Mouse (Mus musculus) hindlimb bud, embryonic 11.5 days (tissue): ENCODE results near the gene Mcrip1.

Experiments used
- DNase-seq: peaks from one replicate; pipeline ENCODE4 v3.0.0-alpha.2; 2012; ENCODE audit warnings: low read depth, low spot score; ENCODE audit errors: extremely low spot score

Mcrip1 gene

GRCm38 (mm10) chr11:120547469-120547868 is 2.1 kb downstream of the Mcrip1 start:
- no peak for DNase-seq

DNA sequence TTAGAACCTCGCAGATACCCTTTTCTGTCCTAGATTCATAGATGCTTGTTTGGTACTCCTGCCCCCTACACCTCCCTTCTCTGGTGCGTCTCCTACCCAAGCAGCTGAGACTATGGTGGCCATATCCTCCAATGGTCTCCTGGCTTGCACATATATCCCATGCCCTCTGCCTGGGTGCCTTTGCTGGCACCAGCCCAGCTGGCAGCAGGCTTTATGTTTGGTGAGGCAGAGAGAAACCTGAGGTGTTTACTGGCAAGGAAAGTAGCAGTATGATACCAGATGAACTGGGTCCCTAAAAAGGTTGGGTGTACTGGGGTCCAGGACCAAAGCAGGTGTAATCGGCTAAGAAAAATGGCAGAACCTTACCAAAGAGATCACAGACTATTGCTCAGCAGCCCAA is 3.6 kb downstream of the Mcrip1 start:
- no peak for DNase-seq

DNA sequence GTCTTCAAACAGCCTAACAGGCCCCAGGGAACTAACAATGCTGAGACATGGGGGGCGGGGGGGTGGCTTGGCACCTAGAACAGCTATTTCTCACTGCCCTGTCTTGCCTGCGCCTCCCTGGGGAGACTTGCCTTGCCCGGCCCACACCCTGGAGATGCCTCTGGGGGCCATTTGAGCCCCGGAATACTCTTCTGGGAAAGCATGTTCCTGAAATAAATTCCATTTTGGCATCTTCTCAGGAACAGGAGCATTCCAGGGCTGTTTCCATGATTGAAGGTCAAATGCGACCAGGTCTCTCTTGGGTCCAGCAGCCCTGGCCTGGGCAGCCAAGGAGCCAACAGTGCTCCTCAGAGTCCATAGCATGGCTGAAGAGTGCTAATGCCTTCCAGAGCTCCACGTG is 7.2 kb downstream of the Mcrip1 start:
- DNase-seq = no peak

DNA sequence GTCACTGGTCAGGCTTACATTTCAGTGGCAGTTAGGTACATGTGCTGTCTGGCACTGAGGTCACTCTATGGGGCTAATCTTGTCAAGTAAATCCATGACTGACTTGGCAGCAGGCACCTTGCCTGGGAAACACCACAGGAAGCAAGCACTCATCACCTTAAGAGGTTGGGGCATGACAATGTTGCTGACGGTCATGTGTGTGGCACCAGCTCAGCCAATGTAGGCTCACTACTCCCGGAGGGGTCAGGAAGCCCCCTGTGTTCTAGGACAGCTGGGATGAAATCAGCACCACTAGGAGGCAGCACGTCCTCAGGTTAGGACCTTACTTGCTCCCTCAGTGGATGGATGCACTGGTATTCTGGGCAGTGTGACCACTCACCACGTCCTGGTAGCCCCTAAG is 7.6 kb downstream of the Mcrip1 start:
- DNase-seq = no peak

DNA sequence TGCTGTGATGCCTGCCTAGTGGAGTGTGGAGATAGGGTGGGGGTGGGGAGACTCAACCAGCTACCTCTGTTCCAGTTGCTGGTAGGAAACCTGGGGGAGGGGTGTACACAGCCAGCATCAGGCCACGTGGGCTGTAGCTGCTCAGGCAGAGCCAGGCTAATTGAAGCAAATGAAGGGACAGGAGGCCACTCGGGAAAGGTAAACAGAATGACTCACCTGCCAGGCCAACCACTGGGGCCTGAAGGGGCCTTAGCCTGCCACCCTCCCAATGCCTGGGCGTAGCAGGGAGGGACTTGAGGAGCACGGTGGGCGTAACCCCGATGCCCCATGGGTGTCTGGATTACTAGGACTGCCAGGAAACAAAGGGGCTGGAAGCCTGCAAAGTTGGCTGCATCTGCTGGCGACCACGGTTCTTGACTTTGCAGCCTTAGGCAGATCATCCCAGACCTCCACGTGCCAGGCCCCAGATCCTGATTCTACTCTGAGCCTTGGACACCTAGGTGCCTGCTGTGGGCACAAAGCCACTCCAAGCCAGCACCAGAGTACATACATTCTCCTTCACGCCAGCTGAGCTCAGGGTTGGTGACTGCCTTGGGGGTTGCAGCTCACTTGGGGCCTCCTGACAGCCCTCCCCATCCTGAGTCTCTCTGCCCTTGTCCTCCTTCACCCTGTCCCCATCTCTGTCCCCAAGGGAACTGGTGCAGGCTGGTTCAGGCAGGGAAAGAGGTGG is 10.1 kb downstream of the Mcrip1 start:
- no peak for DNase-seq

- no peak for DNase-seq
These were observed 10.6 kb downstream of the Mcrip1 start for GRCm38 (mm10) chr11:120538955-120539284.

DNA sequence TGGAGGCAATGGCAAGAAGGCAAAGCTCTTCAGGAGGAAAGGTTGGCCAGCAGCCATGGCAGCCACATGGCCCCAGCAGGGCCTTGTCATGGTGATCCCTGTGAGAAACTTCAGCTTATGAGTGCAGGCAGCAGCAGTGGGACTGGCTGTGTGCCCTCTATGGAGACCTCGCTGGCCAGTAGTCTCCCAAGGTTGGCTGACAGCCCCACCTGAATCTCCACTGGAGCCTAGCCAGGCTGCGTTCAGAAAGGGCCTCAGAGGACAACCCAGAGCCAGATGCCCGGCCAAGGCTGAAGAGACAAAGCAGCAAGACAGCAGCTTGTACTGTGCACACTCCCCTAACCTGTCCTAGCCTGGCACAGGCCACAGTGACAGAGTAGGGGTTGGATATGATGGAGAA is 11.0 kb downstream of the Mcrip1 start:
- no peak for DNase-seq

DNA sequence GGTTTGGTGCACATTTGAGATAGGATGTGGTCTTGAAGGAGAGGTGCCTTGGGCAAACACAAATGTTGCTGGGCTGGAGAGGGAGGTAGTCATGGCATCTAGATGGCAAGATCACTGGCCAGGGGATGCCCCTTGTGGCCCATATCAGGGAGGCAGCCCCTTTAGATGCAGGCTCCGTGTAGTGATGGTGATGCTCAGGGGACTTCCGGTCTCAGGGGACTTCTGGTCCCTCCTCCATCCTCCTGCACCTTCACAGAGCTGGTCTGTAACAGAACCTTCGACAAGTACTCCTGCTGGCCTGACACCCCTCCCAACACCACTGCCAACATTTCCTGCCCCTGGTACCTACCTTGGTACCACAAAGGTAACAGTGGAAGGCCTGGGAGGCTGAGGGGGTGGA is 13.7 kb downstream of the Mcrip1 start:
- no peak for DNase-seq

GRCm38 (mm10) chr11:120535145-120535544 is 14.4 kb downstream of the Mcrip1 start:
- no peak for DNase-seq

DNA sequence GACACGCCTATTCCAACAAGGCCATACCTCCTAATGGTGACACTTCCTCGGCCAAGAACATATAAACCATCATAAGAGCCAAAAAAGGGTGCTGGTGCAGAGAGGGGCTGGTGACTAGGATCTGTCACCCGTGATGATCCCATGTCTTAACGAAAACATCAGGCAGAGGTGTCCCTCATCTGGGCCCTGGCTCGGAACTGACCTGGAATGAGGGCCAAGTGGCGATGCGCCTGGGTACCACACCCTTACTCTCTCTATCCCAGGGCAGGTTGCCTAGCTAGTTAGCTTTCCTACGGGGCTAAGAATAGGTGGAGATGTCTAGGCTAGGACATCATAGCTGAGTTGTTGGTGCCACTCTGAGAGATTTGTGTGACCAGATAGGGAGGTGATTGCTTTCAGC is 15.4 kb downstream of the Mcrip1 start:
- DNase-seq = no peak

GRCm38 (mm10) chr11:120531646-120532045 is 17.9 kb downstream of the Mcrip1 start:
- no peak for DNase-seq

GRCm38 (mm10) chr11:120530085-120530964 is 19.2 kb downstream of the Mcrip1 start, which contains the start of gene Gcgr:
Gene Gcgr (plus strand): TSS chr11:120530699.
- DNase-seq = no peak

DNA sequence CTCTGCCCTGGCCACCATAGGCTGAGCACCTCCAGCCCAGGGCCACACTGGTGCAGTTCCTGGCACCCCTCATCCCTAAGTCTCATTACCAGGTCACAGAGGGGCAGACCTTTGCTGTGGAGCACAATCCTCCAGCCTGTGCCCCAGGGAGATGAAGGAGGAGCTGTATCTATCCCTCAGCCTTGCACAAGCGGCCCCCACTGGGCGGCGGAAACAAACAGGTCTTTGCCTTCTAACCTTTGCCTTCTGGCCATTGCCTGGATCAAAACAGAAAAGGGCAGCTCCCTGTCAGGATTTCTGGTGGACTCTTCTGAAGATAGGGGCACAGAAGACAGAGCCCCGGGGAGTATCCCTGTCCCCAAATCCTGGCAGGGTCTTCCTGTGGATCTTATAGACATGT is 20.6 kb downstream of the Mcrip1 start:
- no peak for DNase-seq

DNA sequence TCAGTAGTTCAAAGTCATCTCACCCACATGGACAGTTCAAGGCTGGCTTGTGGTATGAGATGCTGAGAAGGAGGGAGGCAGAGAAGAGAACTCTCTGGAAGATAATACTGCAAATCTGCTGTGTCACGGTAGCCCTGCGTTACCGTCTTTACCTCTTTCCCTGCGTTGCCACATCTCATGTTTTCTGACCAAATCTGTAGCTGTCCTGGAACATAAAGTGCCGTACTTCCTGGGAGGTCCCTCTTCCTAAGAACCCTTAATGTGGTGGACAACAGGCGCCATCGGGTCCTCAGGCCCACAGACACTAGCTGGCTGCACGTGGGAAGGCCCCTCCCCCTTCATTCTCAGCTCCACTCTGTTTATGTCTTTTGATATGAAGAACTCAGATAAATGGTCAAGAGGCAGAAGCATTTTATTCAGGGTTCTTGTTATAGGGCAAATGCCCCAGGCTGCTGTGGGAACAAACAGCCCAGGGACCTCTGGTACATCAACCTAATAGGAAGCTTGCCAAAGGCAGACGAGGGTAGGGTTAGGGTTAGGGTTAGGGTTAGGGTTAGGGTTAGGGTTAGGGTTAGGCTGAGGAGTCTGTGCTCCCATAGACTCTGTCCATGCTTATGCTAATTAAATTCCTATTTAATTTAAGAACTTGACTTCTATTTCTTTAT is 21.7 kb downstream of the Mcrip1 start:
- no peak for DNase-seq

DNA sequence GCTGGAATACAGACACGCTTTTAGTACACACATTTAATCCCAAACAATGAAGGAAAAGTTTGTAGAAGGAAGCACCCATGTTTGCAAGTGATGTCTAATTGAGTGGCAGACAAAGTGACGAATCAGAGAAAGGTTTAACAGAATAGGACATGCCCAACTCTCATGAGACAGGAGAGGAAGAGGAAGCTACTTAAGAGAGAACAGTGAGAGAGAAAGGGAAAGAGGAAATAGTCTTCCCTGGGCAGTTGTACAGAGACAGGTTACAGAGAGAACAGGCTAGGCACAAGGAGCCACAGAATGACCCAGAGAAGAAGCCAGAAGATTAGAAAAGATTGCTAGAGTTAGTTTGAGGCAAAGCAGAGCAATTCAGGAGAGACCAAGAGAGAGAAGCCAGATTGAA is 23.6 kb downstream of the Mcrip1 start:
- no peak for DNase-seq

GRCm38 (mm10) chr11:120522581-120522980 is 26.9 kb downstream of the Mcrip1 start:
- DNase-seq = no peak

DNA sequence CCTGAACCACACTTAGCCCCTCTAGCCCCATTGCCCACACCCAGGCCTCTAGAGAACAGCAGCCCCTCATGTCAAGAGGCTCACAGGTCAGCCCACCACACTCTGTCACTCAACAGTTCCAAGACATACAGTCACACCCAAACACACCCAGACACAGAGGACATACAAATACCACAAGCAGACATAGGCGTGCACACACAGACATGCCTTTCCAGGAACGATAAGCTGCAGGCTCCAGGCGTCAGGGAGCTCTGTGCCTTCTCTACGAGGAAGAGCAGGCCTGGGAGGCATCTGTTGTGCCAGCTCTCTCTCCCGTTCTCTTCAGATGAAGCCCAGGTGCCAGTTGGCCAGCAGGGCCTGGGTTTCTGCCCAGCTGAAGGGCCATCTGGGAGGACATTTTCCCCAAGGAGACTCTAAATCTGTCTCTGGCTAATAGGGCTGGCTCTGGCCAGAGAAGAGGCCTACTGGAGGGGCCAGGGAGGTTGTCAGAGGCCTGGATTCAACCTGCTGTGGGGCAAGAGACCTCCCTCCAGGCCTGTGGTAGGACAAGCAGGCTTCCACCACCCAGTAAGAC is 28.5 kb downstream of the Mcrip1 start:
- no peak for DNase-seq

DNA sequence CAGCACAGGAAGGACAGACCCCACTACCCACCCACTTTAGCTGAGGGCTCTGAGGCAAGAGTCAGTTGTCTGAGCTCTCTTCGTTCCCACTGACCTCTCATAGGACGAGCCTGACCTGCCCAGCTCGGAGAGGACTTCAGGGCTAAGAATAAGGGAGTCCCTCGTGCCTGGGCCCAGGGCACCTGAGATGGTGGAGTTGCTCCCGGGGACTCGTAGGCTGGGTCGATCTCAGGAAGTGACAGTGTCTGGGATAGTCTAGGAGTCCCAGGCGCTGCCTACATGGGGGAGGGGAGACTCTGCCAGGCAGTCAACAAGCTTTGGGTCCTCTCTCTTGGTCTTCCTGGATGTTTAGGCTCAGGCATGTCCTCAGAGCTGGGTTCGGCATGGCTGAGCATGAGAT is 29.0 kb downstream of the Mcrip1 start:
- no peak for DNase-seq

DNA sequence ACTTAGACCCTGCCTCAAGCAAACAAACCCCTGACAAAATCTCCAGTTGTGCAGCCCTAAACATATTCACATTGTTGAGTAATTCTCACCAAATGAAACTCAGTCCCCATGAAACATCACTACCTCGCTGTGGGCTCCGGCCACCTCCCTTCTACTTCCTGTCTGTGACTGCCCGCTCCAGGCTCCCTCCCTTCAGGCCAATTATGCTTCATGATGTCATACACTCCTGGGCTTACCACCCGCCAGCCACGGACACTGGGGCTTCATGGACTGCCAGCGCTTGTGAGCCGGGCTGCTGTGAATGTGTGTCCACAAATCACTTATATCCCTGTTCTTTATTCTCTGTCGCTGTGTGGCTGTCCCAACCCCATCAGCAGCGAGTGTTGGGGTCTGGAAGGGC is 29.8 kb downstream of the Mcrip1 start:
- DNase-seq = no peak

- DNase-seq = no peak
These were observed 31.0 kb downstream of the Mcrip1 start for GRCm38 (mm10) chr11:120518558-120518957.

- DNase-seq = no peak
These were observed 31.5 kb downstream of the Mcrip1 start for GRCm38 (mm10) chr11:120518027-120518426.

DNA sequence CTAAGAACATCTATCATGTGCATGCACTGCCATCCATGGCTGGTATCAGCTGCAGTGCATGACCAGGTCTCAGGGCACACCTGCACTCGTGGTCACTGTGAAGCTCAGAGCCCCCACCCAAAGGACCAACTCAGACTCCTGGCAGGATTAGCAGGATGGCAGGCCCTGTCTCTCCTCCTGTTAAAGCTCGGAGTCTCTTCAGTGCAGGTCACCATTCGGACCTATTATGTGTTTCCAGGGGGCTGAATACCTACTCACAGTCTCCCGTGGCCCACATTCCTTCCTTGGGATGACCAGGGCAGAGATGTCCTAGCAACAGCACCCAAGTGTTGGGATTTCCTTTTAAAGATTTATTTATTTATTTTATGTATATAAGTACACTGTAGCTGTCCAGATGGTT is 32.4 kb downstream of the Mcrip1 start:
- DNase-seq = no peak
